Mouse (Mus musculus): Measurements from ENCODE around the gene Ptprt. TPM values are rescaled to one million over a fixed set of nuclear protein-coding genes. Genes with fewer than 3 reads are reported as not detected.
A peak's percentile ranks its signal among the peaks of the same experiment; 100 is the strongest.

Ptprt gene
- polyA plus RNA-seq, 1 experiment from 2014 or later, result 4.0 TPM

DNA sequence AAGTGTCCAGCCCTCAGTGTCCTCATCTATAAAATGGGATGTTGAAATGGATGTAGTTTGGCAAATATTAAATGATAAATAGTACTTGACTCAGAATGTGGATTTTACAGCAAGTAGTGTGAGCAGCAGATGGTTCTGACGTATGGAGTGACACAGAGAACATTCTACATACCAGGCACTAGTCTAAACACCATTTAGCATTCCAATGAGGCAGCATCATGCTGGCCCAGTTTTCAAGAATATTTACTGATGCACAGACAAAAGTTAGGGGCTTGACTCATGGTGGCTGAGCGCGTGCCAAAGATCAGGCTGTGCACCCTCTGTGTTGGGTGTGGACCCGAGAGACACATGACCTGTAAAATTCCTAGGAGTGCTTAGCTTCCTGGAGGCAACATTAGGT is 378.3 kb downstream of the Ptprt start:
- Histone ChIP-seq H3K9me3 (replicated peaks; ENCODE audit: low read length) (no peaks in the 10 kb centered on the region), H3K27me3 (ENCODE audit: insufficient read depth, low read length) (no peaks in the 10 kb centered on the region), H3K4me3 (replicated peaks; ENCODE audit: low read depth, low read length) (no peak overlapping the region), H3K27ac (no peak overlapping the region), H3K4me1 (replicated peaks; ENCODE audit: insufficient read depth, low read length) (no peaks in the 10 kb centered on the region), H3K4me2 (ENCODE audit: low read length) (no peak overlapping the region), H3K9ac (ENCODE audit: low read depth, low read length) (no peak overlapping the region), H3K36me3 (ENCODE audit: insufficient read depth, low read length) (no peaks in the 10 kb centered on the region)
- DNase-seq (ENCODE audit: low spot score), result no peak
- 73% methylated on average over 4 of the region's 4 CpGs for WGBS
- TF ChIP-seq CTCF (IDR thresholded peaks at IDR 0.05; ENCODE audit: low read depth), result no peak
- ATAC-seq (replicated peaks; ENCODE audit: low FRiP score, low read depth), result 0 out of 2 replicates have a peak, but pooled peaks have one; percentile 10

DNA sequence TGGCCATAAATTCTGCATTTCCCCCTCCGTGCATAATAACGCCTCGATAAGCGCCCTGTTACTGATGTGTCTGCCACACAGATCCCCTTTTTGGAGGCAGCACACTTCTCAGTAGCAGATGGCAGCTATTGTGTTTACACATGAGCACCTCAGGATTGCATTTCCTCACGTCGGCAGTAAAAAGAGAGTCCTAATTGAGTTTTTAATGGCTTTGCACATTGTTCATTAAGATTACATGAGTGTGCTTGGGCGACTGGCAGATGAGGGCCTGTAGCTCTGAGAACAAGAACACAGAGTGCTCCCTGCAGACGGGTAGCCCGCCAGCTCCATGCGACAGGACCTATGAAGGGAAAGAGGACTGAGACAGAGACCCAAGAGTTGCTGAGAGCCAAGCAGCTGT is 378.8 kb downstream of the Ptprt start:
- Histone ChIP-seq H3K4me1 (replicated peaks; ENCODE audit: insufficient read depth, low read length) (no peaks in the 10 kb centered on the region), H3K4me3 (replicated peaks; ENCODE audit: low read depth, low read length) (no peak overlapping the region), H3K4me2 (ENCODE audit: low read length) (no peak overlapping the region), H3K9me3 (replicated peaks; ENCODE audit: low read length) (no peaks in the 10 kb centered on the region), H3K36me3 (ENCODE audit: insufficient read depth, low read length) (no peaks in the 10 kb centered on the region), H3K9ac (ENCODE audit: low read depth, low read length) (no peak overlapping the region), H3K27me3 (ENCODE audit: insufficient read depth, low read length) (no peaks in the 10 kb centered on the region), H3K27ac (no peak overlapping the region)
- no peak for TF ChIP-seq CTCF (IDR thresholded peaks at IDR 0.05; ENCODE audit: low read depth)
- DNase-seq (ENCODE audit: low spot score) (peak; percentile 33), ATAC-seq (replicated peaks; ENCODE audit: low FRiP score, low read depth) (no peak)
- 30% methylated on average over 10 of the region's 10 CpGs for WGBS

DNA sequence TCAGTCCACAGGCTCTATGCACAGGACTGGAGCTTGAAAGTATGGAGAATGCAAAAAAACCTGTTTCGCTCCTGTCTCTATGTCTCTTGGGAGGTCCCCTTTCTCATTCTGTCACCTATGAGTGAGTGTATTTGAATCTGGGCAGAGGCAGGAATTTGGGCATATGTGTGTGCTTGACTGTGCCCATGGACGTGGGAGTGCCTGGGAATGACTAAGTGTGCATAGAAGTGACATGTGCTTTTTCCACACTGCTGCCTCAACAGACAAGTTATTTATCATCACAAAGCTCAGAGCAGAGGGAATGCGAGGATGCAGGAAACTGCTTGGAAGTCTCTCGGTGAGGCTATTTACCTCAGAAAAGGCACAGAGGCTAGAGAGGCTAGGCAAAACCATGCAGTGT is 387.1 kb downstream of the Ptprt start:
- TF ChIP-seq CTCF (IDR thresholded peaks at IDR 0.05; ENCODE audit: low read depth), result no peak
- Histone ChIP-seq H3K27me3 (ENCODE audit: insufficient read depth, low read length) (no peaks in the 10 kb centered on the region), H3K4me3 (replicated peaks; ENCODE audit: low read depth, low read length) (no peak overlapping the region), H3K36me3 (ENCODE audit: insufficient read depth, low read length) (no peaks in the 10 kb centered on the region), H3K27ac (no peak overlapping the region), H3K4me2 (ENCODE audit: low read length) (no peak overlapping the region), H3K4me1 (replicated peaks; ENCODE audit: insufficient read depth, low read length) (no peaks in the 10 kb centered on the region), H3K9ac (ENCODE audit: low read depth, low read length) (no peak overlapping the region), H3K9me3 (replicated peaks; ENCODE audit: low read length) (no peaks in the 10 kb centered on the region)
- 57% methylated on average over 4 of the region's 4 CpGs for WGBS
- DNase-seq (ENCODE audit: low spot score) (no peak), ATAC-seq (replicated peaks; ENCODE audit: low FRiP score, low read depth) (no peak)

DNA sequence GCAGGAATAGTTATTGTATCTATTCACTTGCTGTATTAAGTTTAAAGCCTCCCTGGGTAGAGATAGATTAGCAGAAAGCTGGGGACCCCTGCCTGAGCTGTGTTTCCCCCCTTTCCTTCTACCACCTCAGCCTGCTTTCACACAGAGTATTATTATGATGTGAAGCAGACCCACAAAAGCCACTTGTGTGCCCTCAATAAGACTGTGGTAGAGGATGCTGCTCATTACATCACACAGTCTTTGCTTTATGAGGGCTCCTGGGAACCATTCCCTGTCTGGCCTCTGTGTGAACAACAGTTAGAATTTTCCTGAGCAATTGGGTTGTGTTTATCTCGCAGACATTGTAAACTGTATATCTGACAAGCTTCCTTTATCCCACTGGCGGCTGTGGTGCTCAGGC is 409.7 kb downstream of the Ptprt start:
- Histone ChIP-seq H3K27ac (no peak overlapping the region), H3K36me3 (ENCODE audit: insufficient read depth, low read length) (no peaks in the 10 kb centered on the region), H3K9me3 (replicated peaks; ENCODE audit: low read length) (no peaks in the 10 kb centered on the region), H3K27me3 (ENCODE audit: insufficient read depth, low read length) (no peaks in the 10 kb centered on the region), H3K4me3 (replicated peaks; ENCODE audit: low read depth, low read length) (no peak overlapping the region), H3K4me1 (replicated peaks; ENCODE audit: insufficient read depth, low read length) (no peaks in the 10 kb centered on the region), H3K9ac (ENCODE audit: low read depth, low read length) (no peak overlapping the region), H3K4me2 (ENCODE audit: low read length) (no peak overlapping the region)
- ATAC-seq (replicated peaks; ENCODE audit: low FRiP score, low read depth) (no peak), DNase-seq (ENCODE audit: low spot score) (no peak)
- TF ChIP-seq CTCF (IDR thresholded peaks at IDR 0.05; ENCODE audit: low read depth), result no peak
- 69% methylated on average over 2 of the region's 2 CpGs for WGBS

GRCm38 (mm10) chr2:162248296-162248695 is 412.7 kb downstream of the Ptprt start:
- WGBS, result 86% methylated on average over 4 of the region's 4 CpGs
- no peak for DNase-seq (ENCODE audit: low spot score)
- Histone ChIP-seq H3K9me3 (replicated peaks; ENCODE audit: low read length) (no peaks in the 10 kb centered on the region), H3K4me3 (replicated peaks; ENCODE audit: low read depth, low read length) (no peak overlapping the region), H3K36me3 (ENCODE audit: insufficient read depth, low read length) (no peaks in the 10 kb centered on the region), H3K27ac (no peak overlapping the region), H3K4me2 (ENCODE audit: low read length) (no peak overlapping the region), H3K27me3 (ENCODE audit: insufficient read depth, low read length) (no peaks in the 10 kb centered on the region), H3K4me1 (replicated peaks; ENCODE audit: insufficient read depth, low read length) (no peaks in the 10 kb centered on the region), H3K9ac (ENCODE audit: low read depth, low read length) (no peak overlapping the region)
- no peak for ATAC-seq (replicated peaks; ENCODE audit: low FRiP score, low read depth)
- TF ChIP-seq CTCF (IDR thresholded peaks at IDR 0.05; ENCODE audit: low read depth), result no peak

DNA sequence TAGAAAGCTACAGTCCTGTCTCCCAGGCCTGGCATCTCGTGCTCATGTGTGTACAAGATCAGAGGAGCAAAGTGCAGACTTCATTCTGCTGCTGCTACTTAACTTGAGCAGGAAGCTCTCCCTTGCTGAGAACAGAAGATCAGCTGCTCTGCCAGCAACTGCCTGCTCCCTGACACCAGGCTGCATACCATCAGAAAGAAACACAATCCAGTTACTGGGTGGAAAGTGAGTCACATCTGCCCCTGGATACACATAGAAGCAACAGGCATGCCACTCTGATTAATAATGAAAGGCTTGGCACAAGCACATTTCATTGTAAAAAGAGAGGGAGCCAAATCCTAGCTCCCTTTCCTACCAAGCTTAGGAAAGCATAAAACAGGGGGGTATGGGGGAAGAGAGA is 438.5 kb downstream of the Ptprt start:
- DNase-seq (ENCODE audit: low spot score) (no peak), ATAC-seq (replicated peaks; ENCODE audit: low FRiP score, low read depth) (no peak)
- Histone ChIP-seq H3K4me1 (replicated peaks; ENCODE audit: insufficient read depth, low read length) (no peaks in the 10 kb centered on the region), H3K9ac (ENCODE audit: low read depth, low read length) (no peak overlapping the region), H3K4me2 (ENCODE audit: low read length) (no peak overlapping the region), H3K9me3 (replicated peaks; ENCODE audit: low read length) (no peaks in the 10 kb centered on the region), H3K27ac (no peak overlapping the region), H3K36me3 (ENCODE audit: insufficient read depth, low read length) (no peaks in the 10 kb centered on the region), H3K4me3 (replicated peaks; ENCODE audit: low read depth, low read length) (no peak overlapping the region), H3K27me3 (ENCODE audit: insufficient read depth, low read length) (no peaks in the 10 kb centered on the region)
- TF ChIP-seq CTCF (IDR thresholded peaks at IDR 0.05; ENCODE audit: low read depth), result no peak
- 42% methylated on average over 1 of the region's 1 CpGs for WGBS

- H3K9ac ChIP-seq (ENCODE audit: low read depth, low read length), result no peak overlapping the region
- no peak overlapping the region for H3K4me2 ChIP-seq (ENCODE audit: low read length)
- H3K27ac ChIP-seq, result no peak overlapping the region
- TF ChIP-seq CTCF (IDR thresholded peaks at IDR 0.05; ENCODE audit: low read depth), result no peak
- H3K27me3 ChIP-seq (ENCODE audit: insufficient read depth, low read length), result no peaks in the 10 kb centered on the region
- DNase-seq (ENCODE audit: low spot score) (no peak), ATAC-seq (replicated peaks; ENCODE audit: low FRiP score, low read depth) (no peak)
- no peaks in the 10 kb centered on the region for H3K9me3 ChIP-seq (replicated peaks; ENCODE audit: low read length)
- H3K36me3 ChIP-seq (ENCODE audit: insufficient read depth, low read length), result no peaks in the 10 kb centered on the region
- no peaks in the 10 kb centered on the region for H3K4me1 ChIP-seq (replicated peaks; ENCODE audit: insufficient read depth, low read length)
- H3K4me3 ChIP-seq (replicated peaks; ENCODE audit: low read depth, low read length), result no peak overlapping the region
These were observed 440.4 kb downstream of the Ptprt start for GRCm38 (mm10) chr2:162220586-162220985.
